Mouse (Mus musculus) heart, adult 2 months (tissue): ENCODE data around the gene Apoe. TPM values are rescaled to one million over a fixed set of nuclear protein-coding genes. Genes with fewer than 3 reads are reported as not detected.
A peak's percentile ranks its signal among the peaks of the same experiment; 100 is the strongest.
"Not testable (repeated sequence)": the region's sequence is repeated elsewhere in the genome, so short reads cannot be mapped to it uniquely, and the experiment has no call there.

Source experiments
- DNase-seq, 2 experiments: peaks; one replicate each; pipeline ENCODE4 v3.0.0; 2021
- H3K27ac ChIP-seq: fragments of 200-600 bp; 2 replicates; pipeline ENCODE4 v1.8.1; 2022
- H3K27me3 ChIP-seq: fragments of 200-500 bp; 2 replicates; pipeline ENCODE4 v1.6.1; 2012; ENCODE audit warnings: mild to moderate bottlenecking, low read length, inconsistent platforms, mixed read lengths; ENCODE audit not compliant: control insufficient read depth, insufficient read depth
- H3K36me3 ChIP-seq: fragments of 200-500 bp; 2 replicates; pipeline ENCODE4 v1.6.1; 2012; ENCODE audit warnings: low read length, inconsistent platforms; ENCODE audit not compliant: control insufficient read depth, insufficient read depth
- H3K4me1 ChIP-seq: fragments of 200-500 bp; 2 replicates; pipeline ENCODE4 v1.6.1; 2011; ENCODE audit warnings: low read length; ENCODE audit not compliant: control insufficient read depth, insufficient read depth
- H3K4me3 ChIP-seq: fragments of 200-600 bp; 2 replicates; pipeline ENCODE4 v1.8.1; 2022
- H3K79me2 ChIP-seq: fragments of 200-500 bp; replicated peaks from 2 replicates; pipeline ENCODE4 v1.6.1; 2012; ENCODE audit warnings: mild to moderate bottlenecking, inconsistent platforms, low read length, moderate library complexity, mixed read lengths; ENCODE audit not compliant: control insufficient read depth, insufficient read depth
- H3K9ac ChIP-seq: fragments of 200-500 bp; 2 replicates; pipeline ENCODE4 v1.6.1; 2012; ENCODE audit warnings: low read depth, mild to moderate bottlenecking, control low read depth, inconsistent platforms, low read length, mixed read lengths
- CTCF ChIP-seq: fragments of 200-600 bp; IDR thresholded peaks from 2 replicates; pipeline ENCODE4 v1.8.1; 2022; ENCODE audit warnings: antibody characterized with exemption, mild to moderate bottlenecking, moderate library complexity
- EP300 ChIP-seq: fragments of 200-500 bp; IDR thresholded peaks from 2 replicates; pipeline ENCODE4 v1.6.1; 2011; ENCODE audit warnings: low read depth, low read length, control low read depth; ENCODE audit not compliant: insufficient read depth
- POLR2A ChIP-seq: fragments of 200-500 bp; IDR thresholded peaks from 2 replicates; pipeline ENCODE4 v1.6.1; 2011; ENCODE audit warnings: mild to moderate bottlenecking, low read depth, low read length, control low read depth; ENCODE audit not compliant: insufficient read depth
- WGBS: fragments of 180-500 bp; shearing (Covaris S2); methylation state at CpG from one replicate; pipeline ENCODE4 v1.1.7; 2018; 5-methylcytosine and 5-hydroxymethylcytosine counted together
- intact Hi-C: fragments of 180-260 bp; cut with DNase I; formaldehyde crosslinking; loops from one replicate; pipeline ENCODE4 v1.15.1; 2025
- polyA plus RNA-seq: library from polyadenylated mRNA; depleted of rRNA; stranded (reverse); fragments of >200 nt; gene quantifications from 2 replicates; pipeline ENCODE4 v1.2.3, GENCODE M21; 2012
- total RNA-seq, 2 experiments: library from RNA; stranded (reverse); gene quantifications; 2 replicates each; pipeline ENCODE4 v1.2.3; 2021

The Apoe gene
- total and polyA plus RNA-seq, 3 experiments: 278 to 519 (median 293) TPM

DNA sequence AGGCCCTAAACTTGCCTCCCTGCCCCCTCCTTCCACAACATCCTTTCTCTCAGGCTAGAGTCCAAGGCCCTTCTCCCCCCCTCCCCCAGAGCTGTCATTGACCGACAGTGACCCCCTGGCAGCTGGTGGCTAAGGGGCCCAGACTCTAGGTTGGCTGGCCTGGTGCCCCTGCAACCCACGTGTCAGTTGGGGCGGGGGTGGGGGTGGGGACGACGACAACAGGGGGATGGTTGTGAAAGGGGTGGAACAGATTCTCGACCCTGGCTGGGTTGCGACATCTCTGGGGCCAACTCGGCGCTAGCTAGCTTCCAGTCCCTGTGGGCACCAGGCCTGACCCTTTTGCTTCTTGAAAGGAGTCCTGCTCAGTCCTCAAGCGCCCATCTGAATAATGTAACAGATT, 5.6 kb downstream of the Apoe start:
- 28% methylated on average over 10 of the region's 10 CpGs for WGBS
- Histone ChIP-seq H3K9ac (no peak overlapping the region), H3K27me3 (no peaks in the 10 kb centered on the region), H3K4me1 (peaks cover 5% of the 10 kb centered on the region), H3K36me3 (no peaks in the 10 kb centered on the region), H3K27ac (peak overlapping the region; percentile 39), H3K4me3 (no peak overlapping the region), H3K79me2 (no peaks in the 10 kb centered on the region)
- TF ChIP-seq CTCF: no peak
- peak; percentile 21; the same call in 1 of the 2 replicates for TF ChIP-seq POLR2A
- no peak for TF ChIP-seq EP300
- peak; percentile 68 to 79 for DNase-seq
- intact Hi-C loops: no loop called here

DNA sequence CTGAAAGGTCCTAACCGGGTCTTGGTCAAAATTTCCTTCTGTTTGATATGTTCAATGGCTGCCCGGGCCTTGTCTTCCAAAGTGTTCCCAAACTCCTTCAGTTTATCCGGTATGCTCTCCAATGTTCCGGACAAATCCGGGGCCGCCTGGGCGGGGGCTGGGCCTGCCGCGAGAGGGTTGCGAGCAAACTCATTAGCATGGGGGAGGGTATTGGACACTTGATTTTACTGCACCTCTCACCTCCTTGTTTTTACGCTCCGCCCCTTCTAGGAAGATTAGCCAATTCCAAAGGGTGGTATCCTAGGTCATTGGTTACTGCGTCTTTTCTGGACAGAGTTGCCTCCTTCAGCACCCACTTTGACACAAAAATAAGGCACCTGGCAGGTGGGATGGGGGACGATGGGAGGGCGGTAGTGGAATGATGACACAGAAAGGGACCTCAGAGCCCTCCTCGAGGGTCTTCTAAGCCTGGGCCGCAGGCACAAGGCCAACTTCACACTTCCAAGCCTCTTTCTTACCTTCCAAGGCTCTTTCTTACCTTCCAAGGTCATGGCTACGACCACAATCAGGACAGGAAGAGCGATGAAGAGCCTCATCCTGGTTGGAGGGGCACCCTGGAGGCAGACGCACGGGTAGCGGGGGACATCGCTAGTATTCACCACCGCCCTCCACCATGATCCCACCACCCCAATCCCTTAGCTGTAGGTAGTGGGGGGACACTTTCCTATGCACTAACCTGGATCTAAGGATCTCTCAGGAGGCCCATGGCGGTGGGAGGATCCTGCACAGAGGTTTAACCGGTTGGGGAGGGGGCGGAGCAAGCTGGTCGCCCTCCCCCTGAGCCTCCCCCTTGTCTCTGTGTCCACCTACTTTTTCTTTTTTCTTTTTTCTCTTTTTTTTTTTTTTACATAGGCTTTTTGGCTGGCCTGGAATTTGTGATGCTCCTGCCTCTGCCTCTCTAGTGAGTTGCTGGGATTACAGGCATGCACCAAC, 6.8 kb downstream of the Apoe start, which contains the start of gene Apoc1:
Gene Apoc1 (minus strand): TSS at position 788 of the 993 bp plus-strand sequence.
- TF ChIP-seq CTCF (no peak), EP300 (no peak), POLR2A (no peak)
- no peak for DNase-seq
- intact Hi-C loops: no loop called here
- no peaks in the 10 kb centered on the region for H3K79me2 ChIP-seq
- H3K4me3 ChIP-seq: no peak within 1 kb of the TSS
- 66% methylated on average over 28 of the region's 28 CpGs for whole genome bisulfite sequencing
- H3K9ac ChIP-seq: no peak within 1 kb of the TSS
- H3K36me3 ChIP-seq: no peaks in the 10 kb centered on the region
- H3K4me1 ChIP-seq: peaks cover 5% of the 10 kb centered on the region
- H3K27me3 ChIP-seq: no peaks in the 10 kb centered on the region
- H3K27ac ChIP-seq: no peak within 1 kb of the TSS; the same call in 1 of the 2 replicates

DNA sequence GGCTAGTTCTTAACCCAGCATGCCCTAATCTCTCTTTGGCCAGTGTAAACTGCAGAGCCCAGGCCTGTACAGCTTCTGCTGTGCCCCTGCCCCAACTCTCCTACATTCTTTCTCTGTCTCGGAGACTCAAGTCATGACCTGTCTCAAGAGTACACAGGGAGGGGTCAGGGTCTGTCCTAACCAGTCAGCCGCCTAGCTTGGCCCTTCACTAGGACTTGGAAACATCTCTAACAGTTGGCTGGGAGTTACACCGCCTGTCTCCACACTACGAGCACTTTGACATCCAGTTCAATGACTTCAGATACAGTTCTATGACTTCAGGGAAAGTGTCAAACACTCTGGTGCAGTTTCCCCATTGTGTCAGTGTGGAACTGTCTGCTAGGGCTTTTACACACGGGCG, 7.6 kb downstream of the Apoe start:
- no peak for DNase-seq
- TF ChIP-seq CTCF (no peak), POLR2A (no peak), EP300 (no peak)
- 72% methylated on average over 6 of the region's 6 CpGs for WGBS
- intact Hi-C loops: no loop called here
- Histone ChIP-seq H3K4me1 (peaks cover 5% of the 10 kb centered on the region), H3K9ac (no peak overlapping the region), H3K4me3 (no peak overlapping the region), H3K36me3 (no peaks in the 10 kb centered on the region), H3K27ac (no peak overlapping the region), H3K79me2 (no peaks in the 10 kb centered on the region), H3K27me3 (no peaks in the 10 kb centered on the region)

DNA sequence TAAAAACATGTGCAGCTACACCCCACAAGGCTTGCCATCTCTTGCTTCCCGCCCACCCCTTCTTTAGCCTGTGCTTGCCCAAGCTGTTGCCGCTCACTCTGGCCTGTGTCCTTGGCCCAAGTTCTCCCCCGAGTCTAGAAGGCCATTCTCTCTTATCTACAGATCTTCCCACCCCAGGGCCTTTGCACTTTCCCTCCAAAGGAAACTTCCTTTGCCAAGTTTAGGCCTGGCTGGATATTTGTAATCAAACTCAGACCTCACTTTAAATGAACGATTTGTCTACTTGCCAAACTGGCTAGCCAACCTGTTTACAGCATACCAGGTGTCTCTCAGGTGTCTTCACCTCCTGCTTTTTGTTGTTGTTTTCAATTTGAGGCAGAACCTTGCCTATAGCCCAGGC, 8.1 kb downstream of the Apoe start:
- H3K9ac ChIP-seq: no peak overlapping the region
- H3K4me3 ChIP-seq: no peak overlapping the region
- 53% methylated on average over 4 of the region's 4 CpGs for WGBS
- intact Hi-C loops: no loop called here
- peaks cover 5% of the 10 kb centered on the region for H3K4me1 ChIP-seq
- TF ChIP-seq POLR2A (no peak), EP300 (no peak)
- no peaks in the 10 kb centered on the region for H3K27me3 ChIP-seq
- no peaks in the 10 kb centered on the region for H3K36me3 ChIP-seq
- no peak overlapping the region for H3K27ac ChIP-seq
- H3K79me2 ChIP-seq: no peaks in the 10 kb centered on the region
- DNase-seq: no peak

DNA sequence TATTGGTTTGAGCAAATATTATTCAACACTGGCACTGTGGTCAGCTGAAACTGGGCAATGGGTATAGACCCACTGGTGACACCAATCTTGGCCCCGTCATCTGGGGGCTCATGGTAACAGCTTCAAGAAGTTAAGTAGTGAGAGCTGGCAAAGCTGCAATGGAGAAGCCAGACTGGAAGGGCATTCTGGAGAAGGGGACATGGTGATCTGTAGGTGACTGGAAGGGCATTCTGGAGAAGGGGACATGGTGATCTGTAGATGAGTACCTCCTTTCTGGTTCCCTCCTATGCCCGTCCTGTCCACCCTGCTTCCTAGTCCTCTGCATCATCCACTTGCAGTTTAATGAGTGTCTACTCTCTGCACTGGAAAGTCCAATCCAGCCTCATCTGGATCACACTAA, 10.4 kb downstream of the Apoe start:
- Histone ChIP-seq H3K79me2 (no peaks in the 10 kb centered on the region), H3K27me3 (no peaks in the 10 kb centered on the region), H3K9ac (no peak overlapping the region), H3K4me3 (no peak overlapping the region), H3K36me3 (no peaks in the 10 kb centered on the region), H3K4me1 (no peaks in the 10 kb centered on the region; the same call in 1 of the 2 replicates), H3K27ac (no peak overlapping the region)
- WGBS: 89% methylated on average over 2 of the region's 2 CpGs
- DNase-seq: no peak
- TF ChIP-seq POLR2A (no peak), EP300 (no peak), CTCF (no peak)
- intact Hi-C loops: no loop called here

DNA sequence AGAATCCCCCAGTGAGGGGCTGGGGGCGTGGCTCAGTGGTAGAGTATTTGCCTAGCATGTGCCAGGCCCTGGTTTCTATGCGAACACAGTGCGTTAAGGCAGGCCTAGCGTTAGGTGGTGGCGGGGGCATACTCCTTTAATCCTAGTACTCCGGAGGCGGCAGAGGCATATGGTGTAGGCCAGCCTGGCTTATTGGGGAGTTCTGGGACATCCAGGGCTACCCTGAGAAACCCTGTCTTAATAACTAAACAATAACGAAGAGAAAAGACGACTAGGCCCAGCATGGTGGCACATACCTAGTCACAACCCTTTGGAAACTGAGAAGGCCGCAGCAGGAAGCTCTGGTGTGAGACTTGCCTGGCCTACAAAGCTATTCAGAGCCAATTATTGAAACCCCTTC, 10.9 kb downstream of the Apoe start:
- WGBS: 92% methylated on average over 10 of the region's 10 CpGs
- TF ChIP-seq CTCF: no peak
- no peaks in the 10 kb centered on the region for H3K4me1 ChIP-seq
- H3K27me3 ChIP-seq: no peaks in the 10 kb centered on the region
- no peak for DNase-seq
- intact Hi-C loops: no loop called here
- H3K27ac ChIP-seq: no peak overlapping the region
- no peak overlapping the region for H3K9ac ChIP-seq
- H3K4me3 ChIP-seq: no peak overlapping the region
- H3K36me3 ChIP-seq: no peaks in the 10 kb centered on the region
- H3K79me2 ChIP-seq: no peaks in the 10 kb centered on the region

DNA sequence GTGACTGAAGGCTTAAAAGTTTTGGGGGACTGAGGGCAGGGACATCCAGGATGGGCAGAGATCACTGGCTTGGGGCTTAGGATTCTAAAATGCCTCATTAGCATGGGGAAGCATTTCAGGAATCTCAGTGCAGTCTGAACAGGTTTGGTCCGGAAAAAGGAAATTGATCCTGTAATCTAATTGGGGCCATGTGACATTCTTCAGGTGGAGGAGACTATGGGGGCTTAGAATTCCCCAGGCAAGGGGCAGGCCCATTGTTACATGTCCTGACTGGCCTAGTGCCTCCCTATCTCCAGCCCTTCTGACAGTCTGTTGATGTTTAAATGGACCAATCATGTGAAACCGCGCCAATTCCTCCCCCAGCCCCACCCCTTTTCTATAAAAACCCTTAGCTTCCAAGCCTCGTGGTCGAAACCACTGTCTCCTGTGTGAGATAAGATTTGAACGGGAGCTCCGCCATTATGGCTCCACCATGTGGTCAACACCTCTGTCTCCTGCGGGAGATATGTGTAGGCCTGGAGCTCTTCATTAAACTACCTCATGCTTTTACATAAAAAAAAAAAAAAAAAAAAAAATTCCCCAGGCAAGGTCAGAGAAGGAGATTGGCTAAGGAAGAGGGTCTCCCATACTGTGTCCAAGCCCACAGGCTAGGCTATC, 11.9 kb downstream of the Apoe start:
- intact Hi-C loops, H3K36me3 ChIP-seq, DNase-seq, H3K9ac ChIP-seq, H3K79me2 ChIP-seq, H3K27me3 ChIP-seq, H3K27ac ChIP-seq, H3K4me1 ChIP-seq, H3K4me3 ChIP-seq: not testable (repeated sequence)
- WGBS: 47% methylated on average over 8 of the region's 8 CpGs
